Comparison of ENCODE assay signal across 14 mouse cellular contexts in genomic region chr4:104178067-104178466, GRCm38 (mm10).
"Had no signal": no experiment of that assay in that cellular context is flagged by ENCODE, and none has a peak within 500 bp of the region (broad histone marks: within the 10 kb centered on the region; RNA-seq: fewer than 3 reads in every experiment).

No protein-coding gene starts in this region.

- DNase-seq: liver, postnatal 0 days; lung, adult 2 months; lung, postnatal 14 days; lung, postnatal 36 days; right cerebral cortex, postnatal 14 days; thymus, adult 2 months; thymus, postnatal 25 days; thymus, postnatal 4 days had no signal

- H3K27ac ChIP-seq: lung, embryonic 15.5 days; macrophage; midbrain, embryonic 13.5 days; midbrain, embryonic 15.5 days; neural tube, embryonic 12.5 days had no signal

- H3K4me3 ChIP-seq: lung, embryonic 15.5 days; megakaryocyte, embryonic 14.5 days; midbrain, embryonic 13.5 days; midbrain, embryonic 15.5 days; neural tube, embryonic 12.5 days had no signal
